Mouse (Mus musculus): Measurements from ENCODE around the gene Tapt1.

DNA sequence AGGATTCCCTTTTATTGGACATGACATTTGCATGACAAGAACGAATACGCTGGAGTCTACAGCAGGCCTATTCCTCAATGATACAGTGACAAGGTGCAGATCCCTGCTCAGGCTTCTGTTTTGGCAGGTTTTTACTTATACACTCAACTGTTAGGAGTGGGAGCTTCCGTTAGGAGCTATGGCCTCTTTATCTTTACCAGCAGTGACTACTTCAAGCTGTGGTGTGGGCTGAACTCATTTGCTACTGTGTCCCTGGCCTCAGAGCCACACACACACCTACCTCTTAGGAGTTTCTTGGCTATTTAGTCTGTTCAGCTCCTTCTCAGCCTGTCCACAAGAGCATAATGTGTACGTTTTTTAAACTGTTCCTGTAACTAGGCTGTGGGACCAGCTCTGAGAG lies 30.3 kb downstream of the Tapt1 start:
- TF ChIP-seq TAL1 (IDR thresholded peaks at IDR 0.05; ENCODE audit: low read length) (no peak), GATA1 (IDR thresholded peaks at IDR 0.05; ENCODE audit: low read length) (no peak)

Data from erythroblast, embryonic 14.5 days (primary cell).